Mouse (Mus musculus) heart, embryonic 10.5 days (tissue): ENCODE measurements around the gene Nbr1. TPM values are rescaled to one million over a fixed set of nuclear protein-coding genes. Genes with fewer than 3 reads are reported as not detected.

Experiments used
- polyA plus RNA-seq: library from polyadenylated mRNA; unstranded; fragments of >200 nt; fragmentation: Nextera tagmentation; extraction: Ambion mirVana; gene quantifications from 2 replicates; pipeline ENCODE4 v1.2.1, GENCODE M21; 2016

The Nbr1 gene
- polyA plus RNA-seq, 1 experiment from 2014 or later = 54.1 TPM

Other genes starting within 250 kb of the Nbr1 start
- 148 and 165 TPM in 2 replicates for gene Becn1, start 249.9 kb upstream of the Nbr1 start, polyA plus RNA-seq
- 151 and 177 TPM in 2 replicates for gene Psme3, start 235.9 kb upstream of the Nbr1 start, polyA plus RNA-seq
- 1.3 and 1.4 TPM in 2 replicates for gene Aoc2, start 227.1 kb upstream of the Nbr1 start, polyA plus RNA-seq
- 0.06 and 0.14 TPM in 2 replicates for gene Aoc3, start 221.5 kb upstream of the Nbr1 start, polyA plus RNA-seq
- not detected in 2 replicates for gene G6pc, start 184.6 kb upstream of the Nbr1 start, polyA plus RNA-seq
- 60.4 and 66.6 TPM in 2 replicates for gene Aarsd1, start 134.5 kb upstream of the Nbr1 start, polyA plus RNA-seq
- gene Gm27029, start 127.4 kb upstream of the Nbr1 start, polyA plus RNA-seq = 18.5 and 26.1 TPM in 2 replicates
- gene Rundc1, start 127.1 kb upstream of the Nbr1 start, polyA plus RNA-seq = 16.1 and 18.3 TPM in 2 replicates
- gene Ptges3l, start 126.8 kb upstream of the Nbr1 start, polyA plus RNA-seq = 57.6 and 95.1 TPM in 2 replicates
- gene Rpl27, start 109.9 kb upstream of the Nbr1 start, polyA plus RNA-seq = 311 and 360 TPM in 2 replicates
- gene Ifi35, start 103.7 kb upstream of the Nbr1 start, polyA plus RNA-seq = 9.4 and 9.8 TPM in 2 replicates
- 34.2 and 42.7 TPM in 2 replicates for gene Rnd2, start 87.2 kb upstream of the Nbr1 start, polyA plus RNA-seq
- gene Vat1, start 85.9 kb upstream of the Nbr1 start, polyA plus RNA-seq = 33.1 and 41.1 TPM in 2 replicates
- 13.4 and 14.9 TPM in 2 replicates for gene Brca1, start 194 bp upstream of the Nbr1 start, polyA plus RNA-seq
- 2.7 and 3.0 TPM in 2 replicates for gene Tmem106a, start 30.1 kb downstream of the Nbr1 start, polyA plus RNA-seq
- gene Gm11634, start 47.1 kb downstream of the Nbr1 start, polyA plus RNA-seq = not detected in 2 replicates
- gene Rdm1, start 75.0 kb downstream of the Nbr1 start, polyA plus RNA-seq = 24.0 and 26.8 TPM in 2 replicates
- gene Arl4d, start 113.4 kb downstream of the Nbr1 start, polyA plus RNA-seq = 10.3 and 10.9 TPM in 2 replicates
- gene Dhx8, start 180.8 kb downstream of the Nbr1 start, polyA plus RNA-seq = 28.7 and 33.0 TPM in 2 replicates
- gene Etv4, start 233.2 kb downstream of the Nbr1 start, polyA plus RNA-seq = 9.4 and 10.8 TPM in 2 replicates